Mouse (Mus musculus): Measurements from ENCODE around the gene Taz.

GRCm38 (mm10) chrX:74248651-74249050 is 33.1 kb upstream of the Taz start:
- TF ChIP-seq CTCF (IDR thresholded peaks at IDR 0.05) (peak; percentile 70), EP300 (IDR thresholded peaks at IDR 0.05) (no peak)
